Mouse (Mus musculus): ENCODE measurements around the gene 2900011O08Rik. TPM values are rescaled to one million over a fixed set of nuclear protein-coding genes. Genes with fewer than 3 reads are reported as not detected.
"Not testable (repeated sequence)": the region's sequence is repeated elsewhere in the genome, so short reads cannot be mapped to it uniquely, and the experiment has no call there.

2900011O08Rik gene
- polyA plus RNA-seq, 1 experiment from 2014 or later, result not detected

GRCm38 (mm10) chr16:14058541-14058940, 72.1 kb downstream of the 2900011O08Rik start:
- Histone ChIP-seq H3K4me2 (ENCODE audit: low read depth, low read length) (no peak overlapping the region), H3K36me3 (replicated peaks; ENCODE audit: insufficient read depth, low read length) (no peaks in the 10 kb centered on the region), H3K9ac (replicated peaks) (no peak overlapping the region), H3K27ac (ENCODE audit: low read depth) (no peak overlapping the region), H3K9me3 (ENCODE audit: low read length) (no peaks in the 10 kb centered on the region), H3K4me1 (ENCODE audit: insufficient read depth) (no peaks in the 10 kb centered on the region), H3K4me3 (ENCODE audit: low read depth, low read length) (no peak overlapping the region), H3K27me3 (ENCODE audit: insufficient read depth, low read length) (no peaks in the 10 kb centered on the region)
- no peak for TF ChIP-seq EP300 (IDR thresholded peaks at IDR 0.05; ENCODE audit: low read depth)
- TF ChIP-seq CTCF (IDR thresholded peaks at IDR 0.05; ENCODE audit: low read depth), result no peak
- 41% methylated on average over 1 of the region's 1 CpGs for WGBS (ENCODE audit: insufficient replicate concordance)
- no peak for ATAC-seq
- no peak for DNase-seq

- Histone ChIP-seq H3K36me3 (replicated peaks; ENCODE audit: insufficient read depth, low read length) (no peaks in the 10 kb centered on the region), H3K9ac (replicated peaks) (no peak overlapping the region), H3K9me3 (ENCODE audit: low read length) (no peaks in the 10 kb centered on the region), H3K4me1 (ENCODE audit: insufficient read depth) (no peaks in the 10 kb centered on the region), H3K27me3 (ENCODE audit: insufficient read depth, low read length) (no peaks in the 10 kb centered on the region), H3K4me2 (ENCODE audit: low read depth, low read length) (no peak overlapping the region), H3K4me3 (ENCODE audit: low read depth, low read length) (no peak overlapping the region), H3K27ac (ENCODE audit: low read depth) (no peak overlapping the region)
- DNase-seq, result no peak
- no peak for ATAC-seq
- 47% methylated on average over 1 of the region's 1 CpGs for WGBS (ENCODE audit: insufficient replicate concordance)
- TF ChIP-seq CTCF (IDR thresholded peaks at IDR 0.05; ENCODE audit: low read depth) (no peak), EP300 (IDR thresholded peaks at IDR 0.05; ENCODE audit: low read depth) (no peak)
Observed at GRCm38 (mm10) chr16:14059118-14059854, 72.9 kb downstream of the 2900011O08Rik start.

GRCm38 (mm10) chr16:14059869-14060268, 73.5 kb downstream of the 2900011O08Rik start:
- TF ChIP-seq EP300 (IDR thresholded peaks at IDR 0.05; ENCODE audit: low read depth) (no peak), CTCF (IDR thresholded peaks at IDR 0.05; ENCODE audit: low read depth) (no peak)

GRCm38 (mm10) chr16:14066571-14066970, 80.2 kb downstream of the 2900011O08Rik start:
- not testable (repeated sequence) for H3K9ac ChIP-seq (replicated peaks); ATAC-seq; H3K36me3 ChIP-seq (replicated peaks; ENCODE audit: insufficient read depth, low read length); H3K27ac ChIP-seq (ENCODE audit: low read depth); H3K27me3 ChIP-seq (ENCODE audit: insufficient read depth, low read length); DNase-seq; H3K4me2 ChIP-seq (ENCODE audit: low read depth, low read length); H3K9me3 ChIP-seq (ENCODE audit: low read length); H3K4me3 ChIP-seq (ENCODE audit: low read depth, low read length); H3K4me1 ChIP-seq (ENCODE audit: insufficient read depth)
- 81% methylated on average over 4 of the region's 4 CpGs for WGBS (ENCODE audit: insufficient replicate concordance)

More at GRCm38 (mm10) chr16:14059869-14060268, 73.5 kb downstream of the 2900011O08Rik start:
- no peak overlapping the region for H3K9ac ChIP-seq (replicated peaks)
- WGBS (ENCODE audit: insufficient replicate concordance), result 75% methylated on average over 5 of the region's 5 CpGs
- H3K4me1 ChIP-seq (ENCODE audit: insufficient read depth), result no peaks in the 10 kb centered on the region
- no peaks in the 10 kb centered on the region for H3K9me3 ChIP-seq (ENCODE audit: low read length)
- H3K36me3 ChIP-seq (replicated peaks; ENCODE audit: insufficient read depth, low read length), result no peaks in the 10 kb centered on the region
- no peaks in the 10 kb centered on the region for H3K27me3 ChIP-seq (ENCODE audit: insufficient read depth, low read length)
- ATAC-seq, result no peak
- no peak overlapping the region for H3K27ac ChIP-seq (ENCODE audit: low read depth)
- H3K4me3 ChIP-seq (ENCODE audit: low read depth, low read length), result no peak overlapping the region
- DNase-seq, result no peak
- H3K4me2 ChIP-seq (ENCODE audit: low read depth, low read length), result no peak overlapping the region

GRCm38 (mm10) chr16:14068701-14069100, 82.3 kb downstream of the 2900011O08Rik start:
- H3K27ac ChIP-seq (ENCODE audit: low read depth); H3K9me3 ChIP-seq (ENCODE audit: low read length); H3K4me2 ChIP-seq (ENCODE audit: low read depth, low read length); H3K36me3 ChIP-seq (replicated peaks; ENCODE audit: insufficient read depth, low read length); H3K4me3 ChIP-seq (ENCODE audit: low read depth, low read length); ATAC-seq; DNase-seq; H3K4me1 ChIP-seq (ENCODE audit: insufficient read depth); H3K9ac ChIP-seq (replicated peaks); H3K27me3 ChIP-seq (ENCODE audit: insufficient read depth, low read length): not testable (repeated sequence)
- WGBS (ENCODE audit: insufficient replicate concordance), result 67% methylated on average over 2 of the region's 2 CpGs

- Histone ChIP-seq H3K9ac (replicated peaks) (no peak overlapping the region), H3K9me3 (ENCODE audit: low read length) (no peaks in the 10 kb centered on the region), H3K4me1 (ENCODE audit: insufficient read depth) (no peaks in the 10 kb centered on the region), H3K36me3 (replicated peaks; ENCODE audit: insufficient read depth, low read length) (no peaks in the 10 kb centered on the region), H3K27ac (ENCODE audit: low read depth) (no peak overlapping the region), H3K4me3 (ENCODE audit: low read depth, low read length) (no peak overlapping the region), H3K4me2 (ENCODE audit: low read depth, low read length) (no peak overlapping the region), H3K27me3 (ENCODE audit: insufficient read depth, low read length) (no peaks in the 10 kb centered on the region)
- 75% methylated on average over 5 of the region's 5 CpGs for WGBS (ENCODE audit: insufficient replicate concordance)
- DNase-seq, result no peak
- ATAC-seq, result no peak
- TF ChIP-seq CTCF (IDR thresholded peaks at IDR 0.05; ENCODE audit: low read depth) (no peak), EP300 (IDR thresholded peaks at IDR 0.05; ENCODE audit: low read depth) (no peak)
Observed at GRCm38 (mm10) chr16:14070471-14071169, 84.2 kb downstream of the 2900011O08Rik start.
